Mouse (Mus musculus) heart, postnatal 25 days (tissue): Measurements from ENCODE around the gene Cpvl. TPM values are rescaled to one million over a fixed set of nuclear protein-coding genes. Genes with fewer than 3 reads are reported as not detected.

ENCODE experiments used
- DNase-seq: peaks from one replicate; pipeline ENCODE4 v3.0.0; 2022; ENCODE audit warnings: low spot score
- intact Hi-C: fragments of 180-260 bp; cut with DNase I; formaldehyde crosslinking; loops from one replicate; pipeline ENCODE4 v1.15.1; 2025
- total RNA-seq, 2 experiments: library from RNA; stranded (reverse); gene quantifications; 2 replicates each; pipeline ENCODE4 v1.2.3; 2021

Gene Cpvl
- total RNA-seq, 2 experiments from 2014 or later = not detected

DNA sequence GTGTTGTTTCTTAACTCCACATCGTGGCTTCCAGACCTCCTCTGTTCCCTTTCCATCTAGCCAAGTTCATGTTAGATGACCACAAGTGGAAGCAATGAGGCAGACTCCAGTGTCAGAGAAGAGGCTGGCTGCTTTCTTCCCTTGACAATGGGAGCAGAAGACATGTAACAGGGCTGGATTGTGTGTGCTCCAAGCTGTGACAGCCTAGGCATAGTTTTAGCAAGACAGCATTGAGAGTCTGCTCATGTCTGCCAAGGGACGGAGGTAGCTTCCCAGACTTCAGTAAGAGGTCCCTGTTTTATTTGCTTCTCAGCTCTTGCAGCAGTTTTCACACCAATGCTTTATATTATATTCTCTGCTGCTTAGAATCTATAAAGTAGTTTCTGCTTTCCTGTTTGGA lies 124.2 kb downstream of the Cpvl start:
- DNase-seq = no peak
- intact Hi-C loops = no loop called here

DNA sequence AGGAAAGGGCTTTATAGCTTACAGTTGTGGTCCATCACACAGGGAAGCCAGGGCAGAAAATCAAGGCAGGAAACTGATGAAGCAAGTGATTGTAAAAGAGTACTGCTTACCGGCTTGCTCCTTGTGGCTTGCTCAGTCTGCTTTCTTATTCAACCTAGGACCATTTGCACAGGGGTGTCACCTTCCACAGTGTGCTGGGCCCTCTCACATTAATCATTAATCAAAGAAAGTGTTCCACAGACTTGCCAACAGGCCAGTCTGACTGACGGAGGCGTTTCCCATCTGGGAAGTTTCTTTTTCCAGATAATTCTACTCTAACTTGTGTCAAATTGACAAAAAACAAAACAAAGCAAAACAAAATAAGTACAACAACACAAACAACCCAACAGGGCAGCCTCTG lies 124.9 kb downstream of the Cpvl start:
- intact Hi-C loops = no loop called here
- no peak for DNase-seq

DNA sequence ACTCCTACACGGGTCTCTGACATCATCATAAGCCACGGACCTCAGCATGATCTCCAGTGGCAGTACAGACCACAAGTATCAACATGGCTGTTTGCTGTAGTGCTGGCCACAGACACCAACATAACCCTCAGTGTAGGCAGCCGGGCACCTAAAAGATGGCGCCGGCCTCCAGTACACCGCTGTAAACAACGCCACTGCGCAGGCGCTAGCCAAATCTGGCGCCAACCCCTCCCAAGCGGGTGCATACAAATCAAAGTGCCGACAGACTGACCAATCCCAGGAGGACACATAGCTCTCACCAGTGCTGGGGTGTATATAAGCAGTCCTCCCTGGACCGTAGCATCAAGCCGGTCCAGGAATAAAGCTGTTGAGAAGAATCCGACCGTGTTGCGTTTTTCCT lies 133.8 kb downstream of the Cpvl start:
- intact Hi-C loops = no loop called here
- DNase-seq = no peak

DNA sequence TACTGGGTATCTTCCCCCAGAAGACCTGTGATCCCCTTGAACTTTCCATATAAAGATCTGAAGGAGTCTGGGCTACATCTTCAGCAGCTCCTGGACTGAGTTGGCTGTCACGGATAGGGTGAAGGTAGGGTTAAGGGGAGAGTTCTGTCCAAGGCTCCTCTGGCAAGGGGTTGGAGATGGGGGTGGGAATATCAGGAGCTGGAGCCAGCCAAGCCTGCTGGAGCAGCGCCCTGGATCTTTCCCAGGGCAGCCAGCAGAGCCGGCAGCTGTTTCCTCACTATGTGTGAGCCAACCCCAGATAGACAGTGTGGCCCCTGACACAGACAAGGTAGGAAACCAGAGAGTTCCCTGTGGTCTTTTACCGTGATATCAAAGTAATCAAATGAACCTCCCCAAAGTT lies 153.3 kb downstream of the Cpvl start:
- intact Hi-C loops = no loop called here
- peak; percentile 42 for DNase-seq

Other genes starting within 250 kb of the Cpvl start
- 1 to 10 TPM; 4.7 to 5.5 TPM for gene Tril, start 157.8 kb downstream of the Cpvl start, total RNA-seq
- gene Chn2, start 60.9 kb upstream of the Cpvl start, total RNA-seq = 1 to 10 TPM; 3.0 to 4.3 TPM